Mouse (Mus musculus) kidney, adult 2 months (tissue): ENCODE measurements around the gene Sh3rf3.

Experiments used
- CTCF ChIP-seq: fragments of 200-500 bp; conservative IDR thresholded peaks from 2 replicates; pipeline ENCODE4 v1.5.1; 2011; ENCODE audit warnings: low read depth, mild to moderate bottlenecking, control low read depth, low read length, moderate library complexity, mixed read lengths; ENCODE audit not compliant: insufficient read depth, insufficient read length
- POLR2A ChIP-seq: fragments of 200-500 bp; IDR thresholded peaks from one replicate; pipeline ENCODE4 v1.6.1; 2011; ENCODE audit warnings: low read depth, low read length, control low read depth

DNA sequence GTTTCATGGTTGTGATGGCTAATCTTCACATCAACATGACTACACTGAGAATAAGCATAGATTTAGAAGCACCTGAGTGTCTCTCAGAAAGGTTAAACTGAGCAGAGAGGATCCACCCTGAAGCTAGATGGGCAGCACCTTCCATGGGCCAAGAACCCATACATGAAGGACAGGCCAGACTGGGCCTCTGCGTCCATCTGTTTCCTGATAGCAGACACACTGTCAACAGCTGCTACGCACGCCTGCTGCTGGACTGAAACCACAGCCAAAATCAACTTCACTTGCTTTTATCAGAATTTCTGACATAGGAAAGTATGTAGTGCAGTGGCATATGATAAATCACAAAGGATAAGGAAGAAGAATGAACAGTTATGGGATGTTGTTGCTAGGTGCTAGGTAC is 366.5 kb downstream of the Sh3rf3 start:
- no peak for TF ChIP-seq CTCF
- no peak for TF ChIP-seq POLR2A
